25 mouse cellular contexts compared by ENCODE assay signal in genomic region chr5:62777804-62778203, GRCm38 (mm10). TPM values are rescaled to one million over a fixed set of nuclear protein-coding genes. Genes with fewer than 3 reads are reported as not detected.
DNase-seq lines count a peak whose midpoint lies in the region; ATAC-seq lines count a peak whose summit lies in the region.
"Had no signal": no experiment of that assay in that cellular context is flagged by ENCODE, and none has a peak within 500 bp of the region (broad histone marks: within the 10 kb centered on the region; RNA-seq: fewer than 3 reads in every experiment).

No protein-coding gene starts in this region.

- H3K4me1 ChIP-seq in heart, embryonic 12.5 days (replicated peaks): no peaks in the 10 kb centered on the region
- H3K4me1 ChIP-seq: embryonic facial prominence, embryonic 10.5 days; hindbrain, embryonic 13.5 days had no signal

- peak; percentile 21 to 46 for DNase-seq in layer of hippocampus, adult 18-20 months (ENCODE audit: low spot score in 2 of 2)
- DNase-seq in layer of hippocampus, adult 11-12 months (ENCODE audit: low spot score): no peak
- DNase-seq in left cerebral cortex, postnatal 14 days (ENCODE audit: low spot score in 2 of 2): peak; percentile 43 to 54
- no peak for DNase-seq in left cerebral cortex, postnatal 4 days
- DNase-seq in left cerebral cortex, postnatal 36 days (ENCODE audit: low spot score in 2 of 2): peak; percentile 31 to 44
- DNase-seq in right cerebral cortex, postnatal 36 days (ENCODE audit: low spot score in 2 of 2): peak; percentile 30 to 62
- DNase-seq: adrenal gland, postnatal 14 days; cerebellum, adult 18-20 months; cerebellum, adult 9-11 months; cerebellum, postnatal 36 days; gastrocnemius, postnatal 36 days; heart, adult 11 months; heart, postnatal 10 days had no signal

- H3K4me3 ChIP-seq in heart, embryonic 12.5 days: no peak overlapping the region
- H3K4me3 ChIP-seq: embryonic facial prominence, embryonic 10.5 days; hindbrain, embryonic 13.5 days had no signal

- no peak overlapping the region for H3K9ac ChIP-seq in heart, embryonic 12.5 days
- H3K9ac ChIP-seq: hindbrain, embryonic 13.5 days had no signal

- H3K4me2 ChIP-seq in heart, embryonic 12.5 days: no peak overlapping the region
- H3K4me2 ChIP-seq: hindbrain, embryonic 13.5 days had no signal

- intact Hi-C loops in left cerebral cortex, postnatal 14 days (cut with DNase I): no loop called here
- intact Hi-C loops in left cerebral cortex, postnatal 4 days (cut with DNase I): no loop called here
- intact Hi-C loops in left cerebral cortex, postnatal 36 days (cut with DNase I): no loop called here

- no peak for ATAC-seq in heart, embryonic 12.5 days (ENCODE audit: insufficient number of reproducible peaks, low FRiP score)
- ATAC-seq: forebrain, embryonic 14.5 days; hindbrain, postnatal 0 days; Patski had no signal

- no peak overlapping the region for H3K27ac ChIP-seq in heart, embryonic 12.5 days (ENCODE audit: poor library complexity, severe bottlenecking)
- H3K27ac ChIP-seq: embryonic facial prominence, embryonic 10.5 days; hindbrain, embryonic 13.5 days; hindbrain, postnatal 0 days had no signal

- WGBS in heart, embryonic 12.5 days: 81% methylated on average over 8 of the region's 8 CpGs

- H3K9me3 ChIP-seq in heart, embryonic 12.5 days (replicated peaks): no peaks in the 10 kb centered on the region
- H3K9me3 ChIP-seq: embryonic facial prominence, embryonic 10.5 days; hindbrain, embryonic 13.5 days had no signal

- H3K27me3 ChIP-seq in heart, embryonic 12.5 days (replicated peaks): no peaks in the 10 kb centered on the region
- H3K27me3 ChIP-seq: CH12.LX; hindbrain, embryonic 13.5 days had no signal

- H3K36me3 ChIP-seq in heart, embryonic 12.5 days: no peaks in the 10 kb centered on the region
- H3K36me3 ChIP-seq: embryonic facial prominence, embryonic 10.5 days; hindbrain, embryonic 13.5 days had no signal

RNA-seq across cellular contexts. Expression of gene Arap2, which starts 11.8 kb away (rescaled TPM):
- 10 to 100 TPM; 44.6 to 49.8 TPM for total RNA-seq in layer of hippocampus, adult 18-20 months (2021)
- 10 to 100 TPM; 50.6 to 51.8 TPM for total RNA-seq in left cerebral cortex, postnatal 14 days (2021)
- total RNA-seq in left cerebral cortex, postnatal 4 days (2021): 10 to 100 TPM; 34.0 to 42.4 TPM
- 10 to 100 TPM; 61.5 to 68.3 TPM for total RNA-seq in left cerebral cortex, postnatal 36 days (2021)
- polyA plus RNA-seq in heart, embryonic 12.5 days (2016; fragmentation: Nextera tagmentation; extraction: Ambion mirVana): 4.4 and 4.5 TPM in 2 replicates

RNA-seq across cellular contexts. Expression of gene Dthd1, which starts 35.8 kb away (rescaled TPM):
- total RNA-seq in layer of hippocampus, adult 18-20 months (2021): under 1 TPM; 0.17 to 0.23 TPM
- total RNA-seq in left cerebral cortex, postnatal 14 days (2021): not detected
- under 1 TPM in 1 of 2 experiments, not detected in 1; 0.24 TPM for total RNA-seq in left cerebral cortex, postnatal 4 days (2021)
- not detected for total RNA-seq in left cerebral cortex, postnatal 36 days (2021)
- polyA plus RNA-seq in heart, embryonic 12.5 days (2016; fragmentation: Nextera tagmentation; extraction: Ambion mirVana): 0.08 and 0.18 TPM in 2 replicates
- total RNA-seq: adrenal gland, adult 18-20 months; adrenal gland, postnatal 14 days; CH12.LX; gastrocnemius, adult 8-10 months; gastrocnemius, postnatal 36 days; heart, postnatal 10 days; hematopoietic stem cell, adult 5-6 weeks; hindbrain, postnatal 0 days had no signal
- polyA plus RNA-seq: activated CD4-positive, CD25-positive, alpha-beta regulatory T cell, adult 4 months; embryonic facial prominence, embryonic 10.5 days; forebrain, embryonic 14.5 days; frontal cortex, adult 2 months; hindbrain, embryonic 13.5 days; hindbrain, postnatal 0 days; Patski had no signal

Comparison
In these comparisons a context has a peak if more than half of its experiments do, and no peak if none do; other contexts are left out.
1. DNase-seq: peak in layer of hippocampus, adult 18-20 months (2 of 2), left cerebral cortex, postnatal 14 days (2 of 2), left cerebral cortex, postnatal 36 days (2 of 2) and right cerebral cortex, postnatal 36 days (2 of 2); none in layer of hippocampus, adult 11-12 months (single experiment) and left cerebral cortex, postnatal 4 days (single experiment).